Mouse (Mus musculus) layer of hippocampus, adult 6 months (tissue): Measurements from ENCODE around the gene Sfmbt2. TPM values are rescaled to one million over a fixed set of nuclear protein-coding genes. Genes with fewer than 3 reads are reported as not detected.

Experiments
- long read RNA-seq, 2 experiments: library from polyadenylated mRNA; unstranded; transcript quantifications; one replicate each; pipeline ENCODE4 v2.0.0; 2019 to 2020
- microRNA-seq: library from miRNA; unstranded; fragments of <30 nt; microRNA quantifications from one replicate; pipeline ENCODE4 v1.2.0, GENCODE M21; 2020
- polyA plus RNA-seq: library from polyadenylated mRNA; unstranded; fragments of <200 nt; fragmentation: Nextera tagmentation; gene quantifications from 2 replicates; pipeline ENCODE4 v1.2.3, GENCODE M21; 2021

The Sfmbt2 gene
- 0.59 and 0.80 TPM in 2 replicates for polyA plus RNA-seq
- long read RNA-seq, experiment 1, partial matches to known transcripts = 0 of 2 reads
- long read RNA-seq, experiment 1, other reads (novel, unspliced or antisense) = 0 of 2 reads
- long read RNA-seq, experiment 2, partial matches to known transcripts = 1 of 6 reads
- long read RNA-seq, experiment 2, other reads (novel, unspliced or antisense) = 4 of 6 reads

GRCm38 (mm10) chr2:10370176-10370575 is at the start of gene Sfmbt2:
Gene Sfmbt2 (plus strand): TSS chr2:10370510.

Small RNA genes lying within 50 kb of the gene (microRNA-seq; reads per million reads assigned to microRNA genes)
- not detected for gene Gm22051
- gene Gm22072 = not detected
- not detected for gene Gm22091
- gene Gm22166 = not detected
- not detected for gene Gm22239
- gene Gm22626 = not detected
- gene Gm22635 = not detected
- not detected for gene Gm22677
- gene Gm22678 = not detected
- not detected for gene Gm22775
- not detected for gene Gm22925
- not detected for gene Gm23108
- not detected for gene Gm23288
- not detected for gene Gm23542
- gene Gm23569 = not detected
- gene Gm23571 = not detected
- not detected for gene Gm23578
- gene Gm23651 = not detected
- gene Gm23988 = not detected
- gene Gm24028 = not detected
- not detected for gene Gm24167
- gene Gm24315 = not detected
- not detected for gene Gm24342
- gene Gm24488 = not detected
- gene Gm24640 = not detected
- not detected for gene Gm24673
- not detected for gene Gm24761
- not detected for gene Gm24806
- gene Gm25022 = not detected
- not detected for gene Gm25158
- not detected for gene Gm25263
- gene Gm25285 = not detected
- gene Gm25316 = not detected
- not detected for gene Gm25451
- not detected for gene Gm25673
- not detected for gene Gm25680
- gene Gm25701 = not detected
- gene Gm25753 = not detected
- not detected for gene Gm25943
- gene Gm26060 = not detected
- gene Gm26073 = not detected
- not detected for gene Gm26092
- not detected for gene Gm26156
- not detected for gene Gm26229
- not detected for gene Gm26398
- gene Gm26426 = not detected
- gene Gm26431 = not detected
- gene Gm26491 = not detected
- gene Mir297a-2 = not detected
- not detected for gene Mir297a-3
- gene Mir297a-4 = not detected
- gene Mir297b = not detected
- gene Mir297c = not detected
- not detected for gene Mir466
- not detected for gene Mir466b-1
- not detected for gene Mir466b-2
- not detected for gene Mir466b-3
- not detected for gene Mir466b-4
- not detected for gene Mir466b-5
- gene Mir466b-6 = not detected
- not detected for gene Mir466b-7
- not detected for gene Mir466b-8
- gene Mir466c-1 = not detected
- not detected for gene Mir466c-2
- 0.64 reads per million for gene Mir466d
- not detected for gene Mir466e
- gene Mir466f-1 = not detected
- gene Mir466f-2 = not detected
- not detected for gene Mir466f-3
- gene Mir466g = not detected
- gene Mir466h = not detected
- gene Mir466l = not detected
- not detected for gene Mir466m
- gene Mir466n = not detected
- gene Mir466o = not detected
- gene Mir466p = not detected
- gene Mir467a-1 = not detected
- not detected for gene Mir467a-10
- gene Mir467a-2 = not detected
- not detected for gene Mir467a-3
- not detected for gene Mir467a-4
- not detected for gene Mir467a-5
- not detected for gene Mir467a-6
- not detected for gene Mir467a-7
- not detected for gene Mir467a-8
- gene Mir467a-9 = not detected
- not detected for gene Mir467b
- 65.5 reads per million, percentile 54 among the genes with 10 or more reads in this experiment for gene Mir467c
- gene Mir467d = 518 reads per million, percentile 75 among the genes with 10 or more reads in this experiment
- 57.8 reads per million, percentile 52 among the genes with 10 or more reads in this experiment for gene Mir467e
- not detected for gene Mir669a-1
- gene Mir669a-10 = not detected
- gene Mir669a-11 = not detected
- gene Mir669a-12 = not detected
- not detected for gene Mir669a-2
- gene Mir669a-3 = not detected
- not detected for gene Mir669a-4
- not detected for gene Mir669a-5
- not detected for gene Mir669a-6
- not detected for gene Mir669a-7
- gene Mir669a-8 = not detected
- gene Mir669a-9 = not detected
- not detected for gene Mir669b
- 249 reads per million, percentile 67 among the genes with 10 or more reads in this experiment for gene Mir669c
- gene Mir669d = not detected
- not detected for gene Mir669d-2
- gene Mir669e = 7.5 reads per million, percentile 26 among the genes with 10 or more reads in this experiment
- not detected for gene Mir669f
- gene Mir669g = not detected
- gene Mir669h = 10.5 reads per million, percentile 32 among the genes with 10 or more reads in this experiment
- not detected for gene Mir669i
- gene Mir669j = not detected
- not detected for gene Mir669k
- gene Mir669l = 47.2 reads per million, percentile 50 among the genes with 10 or more reads in this experiment
- gene Mir669m-1 = not detected
- not detected for gene Mir669m-2
- gene Mir669o = 104 reads per million, percentile 59 among the genes with 10 or more reads in this experiment
- not detected for gene Mir669p-1
- not detected for gene Mir669p-2

Other genes starting within 250 kb of the Sfmbt2 start
- gene Itih2, start 239.1 kb upstream of the Sfmbt2 start, polyA plus RNA-seq = 0.40 and 0.87 TPM in 2 replicates
- 8.2 and 9.1 TPM in 2 replicates for gene Itih5, start 216.9 kb upstream of the Sfmbt2 start, polyA plus RNA-seq